Mouse (Mus musculus) liver, embryonic 16.5 days (tissue): ENCODE measurements around the gene Gtsf1l. TPM values are rescaled to one million over a fixed set of nuclear protein-coding genes. Genes with fewer than 3 reads are reported as not detected.

Source experiments
- ATAC-seq: fragments of 200-750 bp; cut with Nextera tagmentation; 2 replicates; pipeline ENCODE4 v1.8.0; 2017; ENCODE audit warnings: low read depth, mild to moderate bottlenecking, moderate number of reproducible peaks, moderate library complexity
- H3K27ac ChIP-seq: fragments of 300-500 bp; sonication (generic); 2 replicates; pipeline ENCODE4 v1.5.1; 2014; ENCODE audit warnings: mild to moderate bottlenecking, low read length
- H3K27me3 ChIP-seq: fragments of 300-500 bp; sonication (generic); 2 replicates; pipeline ENCODE4 v1.6.1; 2014; ENCODE audit warnings: low read depth, low read length, mixed read lengths; ENCODE audit not compliant: control insufficient read depth, insufficient read depth
- H3K36me3 ChIP-seq: fragments of 300-500 bp; sonication (generic); 2 replicates; pipeline ENCODE4 v1.6.1; 2014; ENCODE audit warnings: mild to moderate bottlenecking; ENCODE audit not compliant: control insufficient read depth, insufficient read depth
- H3K4me1 ChIP-seq: fragments of 300-500 bp; sonication (generic); 2 replicates; pipeline ENCODE4 v1.6.1; 2014; ENCODE audit warnings: low read depth, low read length, mixed read lengths; ENCODE audit not compliant: control insufficient read depth
- H3K4me2 ChIP-seq: fragments of 300-500 bp; sonication (generic); 2 replicates; pipeline ENCODE4 v1.6.1; 2014; ENCODE audit warnings: low read depth, low read length, mixed read lengths
- H3K4me3 ChIP-seq: fragments of 300-500 bp; sonication (generic); 2 replicates; pipeline ENCODE4 v1.5.1; 2014; ENCODE audit warnings: low read depth, mild to moderate bottlenecking, low read length
- H3K9ac ChIP-seq: fragments of 300-500 bp; sonication (generic); 2 replicates; pipeline ENCODE4 v1.6.1; 2014; ENCODE audit warnings: low read depth, low read length
- H3K9me3 ChIP-seq: fragments of 300-500 bp; sonication (generic); replicated peaks from 2 replicates; pipeline ENCODE4 v1.6.1; 2016; ENCODE audit warnings: low read length; ENCODE audit not compliant: control insufficient read depth
- WGBS: fragments of 180-500 bp; shearing (Covaris S2); extraction: QIAGEN DNeasy Blood & Tissue Kit; methylation state at CpG from one replicate; pipeline ENCODE4 v1.1.7; 2014; ENCODE audit not compliant: insufficient replicate concordance; 5-methylcytosine and 5-hydroxymethylcytosine counted together
- polyA plus RNA-seq: library from polyadenylated mRNA; unstranded; fragments of >200 nt; fragmentation: Nextera tagmentation; extraction: Ambion mirVana; gene quantifications from 2 replicates; pipeline ENCODE4 v1.2.1, GENCODE M21; 2015

Gene Gtsf1l
- polyA plus RNA-seq, 1 experiment from 2014 or later = 0.11 TPM

GRCm38 (mm10) chr2:163099919-163100318, 12.3 kb upstream of the Gtsf1l start:
- H3K4me2 ChIP-seq = no peak overlapping the region
- no peak overlapping the region for H3K27ac ChIP-seq
- H3K9ac ChIP-seq = no peak overlapping the region
- no peaks in the 10 kb centered on the region for H3K36me3 ChIP-seq
- H3K4me3 ChIP-seq = no peak overlapping the region
- 22% methylated on average over 8 of the region's 8 CpGs for WGBS
- H3K9me3 ChIP-seq = no peaks in the 10 kb centered on the region
- H3K4me1 ChIP-seq = no peaks in the 10 kb centered on the region; the same call in 1 of the 2 replicates
- H3K27me3 ChIP-seq = no peaks in the 10 kb centered on the region
- no peak for ATAC-seq

DNA sequence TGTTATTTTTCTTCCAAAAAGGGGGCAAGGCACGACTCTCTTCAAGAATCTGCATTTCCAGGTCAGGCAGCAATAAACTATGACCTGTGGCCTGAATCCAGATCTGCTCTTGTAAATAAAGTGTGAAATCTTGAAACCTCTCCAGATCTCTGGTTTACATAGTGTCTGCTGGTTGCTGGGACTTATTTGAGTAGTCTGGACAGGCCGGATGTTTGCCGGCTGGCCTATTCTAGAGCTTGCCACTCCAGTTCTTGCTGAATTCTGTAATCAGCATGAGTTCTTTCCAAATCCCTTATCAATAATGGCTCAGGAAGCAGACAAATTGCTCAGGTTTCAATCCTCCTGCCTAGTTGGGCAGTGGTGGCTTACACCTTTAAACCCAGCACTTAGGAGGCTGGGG, 8.1 kb upstream of the Gtsf1l start:
- H3K4me1 ChIP-seq = no peaks in the 10 kb centered on the region
- H3K4me3 ChIP-seq = no peak overlapping the region
- no peaks in the 10 kb centered on the region for H3K36me3 ChIP-seq
- no peak overlapping the region for H3K4me2 ChIP-seq
- 56% methylated on average over 3 of the region's 3 CpGs for WGBS
- no peaks in the 10 kb centered on the region for H3K9me3 ChIP-seq
- no peak overlapping the region for H3K9ac ChIP-seq
- peak; percentile 74 for ATAC-seq
- no peaks in the 10 kb centered on the region for H3K27me3 ChIP-seq
- no peak overlapping the region; the same call in 1 of the 2 replicates for H3K27ac ChIP-seq

GRCm38 (mm10) chr2:163094909-163095308, 7.3 kb upstream of the Gtsf1l start:
- H3K27ac ChIP-seq = no peak overlapping the region
- no peaks in the 10 kb centered on the region for H3K36me3 ChIP-seq
- H3K9ac ChIP-seq = no peak overlapping the region
- H3K4me3 ChIP-seq = no peak overlapping the region
- H3K9me3 ChIP-seq = no peaks in the 10 kb centered on the region
- no peaks in the 10 kb centered on the region for H3K27me3 ChIP-seq
- ATAC-seq = no peak
- no peak overlapping the region for H3K4me2 ChIP-seq
- WGBS = 78% methylated on average over 10 of the region's 10 CpGs
- H3K4me1 ChIP-seq = no peaks in the 10 kb centered on the region

- ATAC-seq = no peak
- WGBS = 57% methylated on average over 5 of the region's 5 CpGs
- no peaks in the 10 kb centered on the region; the same call in 1 of the 2 replicates for H3K36me3 ChIP-seq
Observed at GRCm38 (mm10) chr2:163089475-163090123, 1.9 kb upstream of the Gtsf1l start.

GRCm38 (mm10) chr2:163086561-163086960, 1.1 kb downstream of the Gtsf1l start:
- Histone ChIP-seq H3K4me3 (no peak overlapping the region), H3K27ac (no peak overlapping the region), H3K9me3 (no peaks in the 10 kb centered on the region), H3K27me3 (no peaks in the 10 kb centered on the region), H3K36me3 (peaks cover 17% of the 10 kb centered on the region), H3K4me1 (no peaks in the 10 kb centered on the region), H3K4me2 (no peak overlapping the region), H3K9ac (no peak overlapping the region)
- WGBS = 46% methylated on average over 8 of the region's 8 CpGs
- no peak for ATAC-seq

More at GRCm38 (mm10) chr2:163089475-163090123, 1.9 kb upstream of the Gtsf1l start:
- Histone ChIP-seq H3K27me3 (no peaks in the 10 kb centered on the region), H3K4me3 (no peak overlapping the region), H3K9me3 (no peaks in the 10 kb centered on the region), H3K9ac (no peak overlapping the region), H3K4me1 (no peaks in the 10 kb centered on the region), H3K27ac (no peak overlapping the region), H3K4me2 (no peak overlapping the region)

GRCm38 (mm10) chr2:163085047-163085446, 2.6 kb downstream of the Gtsf1l start:
- no peaks in the 10 kb centered on the region for H3K27me3 ChIP-seq
- no peaks in the 10 kb centered on the region for H3K9me3 ChIP-seq
- ATAC-seq = no peak
- peaks cover 20% of the 10 kb centered on the region for H3K36me3 ChIP-seq
- 77% methylated on average over 6 of the region's 6 CpGs for WGBS
- no peak overlapping the region for H3K9ac ChIP-seq
- H3K4me1 ChIP-seq = no peaks in the 10 kb centered on the region
- no peak overlapping the region for H3K27ac ChIP-seq
- H3K4me2 ChIP-seq = no peak overlapping the region
- H3K4me3 ChIP-seq = no peak overlapping the region

DNA sequence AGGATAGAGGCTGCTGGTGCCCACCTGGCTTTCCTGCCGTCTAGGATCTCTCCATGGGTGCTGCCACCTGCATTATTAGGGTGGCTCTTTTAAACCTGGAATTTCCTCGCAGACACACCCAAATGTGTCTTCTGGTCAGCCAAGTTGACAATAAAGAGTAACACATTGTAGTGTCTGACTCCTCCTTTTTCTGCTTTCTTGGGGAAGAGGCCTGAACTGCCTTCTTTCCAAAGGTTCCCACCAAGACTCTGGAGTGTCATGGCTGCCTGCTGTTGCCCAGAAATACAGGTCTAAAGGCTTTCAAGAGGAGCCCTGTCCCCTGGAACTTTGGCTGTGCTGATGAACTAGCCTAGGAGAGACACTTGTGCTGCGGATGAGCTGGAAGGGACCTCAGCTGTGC, 3.1 kb downstream of the Gtsf1l start:
- H3K27me3 ChIP-seq = no peaks in the 10 kb centered on the region
- no peak overlapping the region for H3K4me3 ChIP-seq
- no peak overlapping the region for H3K4me2 ChIP-seq
- no peak overlapping the region for H3K9ac ChIP-seq
- no peak for ATAC-seq
- 80% methylated on average over 3 of the region's 3 CpGs for WGBS
- peaks cover 24% of the 10 kb centered on the region for H3K36me3 ChIP-seq
- H3K4me1 ChIP-seq = no peaks in the 10 kb centered on the region
- H3K27ac ChIP-seq = no peak overlapping the region
- no peaks in the 10 kb centered on the region for H3K9me3 ChIP-seq

DNA sequence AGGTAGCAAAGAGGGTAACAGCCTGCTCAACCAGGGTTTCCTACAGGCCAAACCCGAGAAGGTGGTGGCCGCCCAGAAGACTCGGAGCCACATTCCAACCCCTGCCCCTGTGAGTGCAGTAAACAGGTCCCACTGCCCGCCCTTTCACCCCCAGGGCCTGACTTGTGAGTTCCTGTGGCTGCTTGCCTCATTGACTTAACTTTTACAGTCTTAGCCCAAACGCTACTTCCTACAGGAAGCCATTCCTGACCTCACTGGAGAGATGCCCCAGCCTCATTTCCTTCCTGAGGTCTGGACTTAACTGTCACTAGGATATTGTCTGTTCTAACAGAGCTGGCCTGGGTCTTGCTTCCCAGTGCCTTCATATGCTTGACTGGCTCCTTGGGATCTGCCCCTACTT, 5.1 kb downstream of the Gtsf1l start:
- no peaks in the 10 kb centered on the region for H3K27me3 ChIP-seq
- no peak overlapping the region for H3K4me2 ChIP-seq
- no peaks in the 10 kb centered on the region for H3K9me3 ChIP-seq
- 46% methylated on average over 5 of the region's 5 CpGs for WGBS
- peak; percentile 31; the same call in 1 of the 2 replicates for ATAC-seq
- H3K4me3 ChIP-seq = no peak overlapping the region
- H3K27ac ChIP-seq = no peak overlapping the region
- H3K9ac ChIP-seq = no peak overlapping the region
- H3K36me3 ChIP-seq = peaks cover 38% of the 10 kb centered on the region
- H3K4me1 ChIP-seq = no peaks in the 10 kb centered on the region

- WGBS = 88% methylated on average over 4 of the region's 4 CpGs
- peaks cover 67% of the 10 kb centered on the region for H3K36me3 ChIP-seq
- no peaks in the 10 kb centered on the region for H3K4me1 ChIP-seq
- no peak overlapping the region for H3K9ac ChIP-seq
- H3K4me2 ChIP-seq = no peak overlapping the region
- H3K4me3 ChIP-seq = no peak overlapping the region
- no peak overlapping the region for H3K27ac ChIP-seq
- no peak for ATAC-seq
- no peaks in the 10 kb centered on the region for H3K27me3 ChIP-seq
- H3K9me3 ChIP-seq = no peaks in the 10 kb centered on the region
Observed at GRCm38 (mm10) chr2:163079041-163079440, 8.6 kb downstream of the Gtsf1l start.
